Mouse (Mus musculus) heart, embryonic 11.5 days (tissue): ENCODE data around the gene Igfbp4. TPM values are rescaled to one million over a fixed set of nuclear protein-coding genes. Genes with fewer than 3 reads are reported as not detected.

Experiments
- ATAC-seq: fragments of 200-750 bp; cut with Nextera tagmentation; replicated peaks from 2 replicates; pipeline ENCODE4 v1.8.0; 2017; ENCODE audit warnings: moderate library complexity; ENCODE audit not compliant: insufficient number of reproducible peaks, low FRiP score, low TSS enrichment
- H3K27ac ChIP-seq: fragments of 300-500 bp; sonication (generic); 2 replicates; pipeline ENCODE4 v1.5.1; 2014; ENCODE audit warnings: mild to moderate bottlenecking, low read depth, low read length
- H3K27me3 ChIP-seq: fragments of 300-500 bp; sonication (generic); 2 replicates; pipeline ENCODE4 v1.6.1; 2014; ENCODE audit warnings: mild to moderate bottlenecking, low read length, mixed read lengths; ENCODE audit not compliant: control insufficient read depth, insufficient read depth
- H3K36me3 ChIP-seq: fragments of 300-500 bp; sonication (generic); 2 replicates; pipeline ENCODE4 v1.6.1; 2014; ENCODE audit warnings: mild to moderate bottlenecking, low read length, moderate library complexity, mixed read lengths; ENCODE audit not compliant: control insufficient read depth, insufficient read depth
- H3K4me1 ChIP-seq: fragments of 300-500 bp; sonication (generic); 2 replicates; pipeline ENCODE4 v1.6.1; 2014; ENCODE audit warnings: low read length; ENCODE audit not compliant: control insufficient read depth, insufficient read depth
- H3K4me2 ChIP-seq: fragments of 300-500 bp; sonication (generic); 2 replicates; pipeline ENCODE4 v1.6.1; 2014; ENCODE audit warnings: mild to moderate bottlenecking, moderate library complexity
- H3K4me3 ChIP-seq: fragments of 300-500 bp; sonication (generic); 2 replicates; pipeline ENCODE4 v1.5.1; 2014; ENCODE audit warnings: low read depth, low read length
- H3K9ac ChIP-seq: fragments of 300-500 bp; sonication (generic); 2 replicates; pipeline ENCODE4 v1.6.1; 2014; ENCODE audit warnings: mild to moderate bottlenecking, low read depth, low read length, moderate library complexity
- H3K9me3 ChIP-seq: fragments of 300-500 bp; sonication (generic); replicated peaks from 2 replicates; pipeline ENCODE4 v1.6.1; 2016; ENCODE audit warnings: low read length; ENCODE audit not compliant: control insufficient read depth
- WGBS: fragments of 180-500 bp; shearing (Covaris S2); extraction: QIAGEN DNeasy Blood & Tissue Kit; methylation state at CpG from one replicate; pipeline ENCODE4 v1.1.7; 2014; ENCODE audit not compliant: insufficient replicate concordance; 5-methylcytosine and 5-hydroxymethylcytosine counted together
- polyA plus RNA-seq: library from polyadenylated mRNA; unstranded; fragments of >200 nt; fragmentation: Nextera tagmentation; extraction: Ambion mirVana; gene quantifications from 2 replicates; pipeline ENCODE4 v1.2.1, GENCODE M21; 2014

The Igfbp4 gene
- polyA plus RNA-seq: 284 and 289 TPM in 2 replicates

GRCm38 (mm10) chr11:99041051-99041729, at the start of gene Igfbp4:
TSS of gene Igfbp4 (plus strand) at chr11:99041244.
- Histone ChIP-seq H3K36me3 (no peaks in the 10 kb centered on the region), H3K4me3 (peak within 1 kb of the TSS; percentile 60), H3K9ac (peak within 1 kb of the TSS; percentile 77), H3K4me1 (peaks cover 17% of the 10 kb centered on the region), H3K27ac (peak within 1 kb of the TSS; percentile 86), H3K27me3 (no peaks in the 10 kb centered on the region), H3K9me3 (no peaks in the 10 kb centered on the region), H3K4me2 (peak within 1 kb of the TSS; percentile 89)
- WGBS: under 1% methylated on average over 55 of the region's 63 CpGs
- peak; percentile 78 for ATAC-seq

DNA sequence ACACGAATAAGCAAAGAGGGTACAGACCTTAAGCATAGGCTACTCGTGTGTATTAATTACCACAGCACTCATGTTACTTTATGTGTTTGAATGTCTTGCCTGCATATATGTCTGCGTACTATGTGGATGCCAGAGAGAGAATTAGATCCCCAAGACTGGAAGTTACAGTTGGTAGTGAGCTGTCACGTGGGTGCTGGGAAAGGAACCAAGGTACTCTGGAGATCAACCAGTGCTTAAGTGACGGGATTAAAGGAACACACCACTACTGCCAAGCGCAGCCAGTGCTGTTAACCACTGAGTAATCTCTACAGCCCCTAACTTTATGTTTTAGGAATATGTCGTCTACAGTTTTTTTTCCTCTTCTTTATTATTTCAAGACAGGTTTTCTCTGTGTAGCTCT, 45.1 kb upstream of the Igfbp4 start:
- no peak overlapping the region for H3K4me3 ChIP-seq
- 93% methylated on average over 7 of the region's 7 CpGs for WGBS
- H3K9ac ChIP-seq: no peak overlapping the region
- H3K4me2 ChIP-seq: no peak overlapping the region
- no peaks in the 10 kb centered on the region for H3K9me3 ChIP-seq
- no peaks in the 10 kb centered on the region for H3K4me1 ChIP-seq
- ATAC-seq: no peak
- no peak overlapping the region for H3K27ac ChIP-seq
- H3K36me3 ChIP-seq: peaks cover 75% of the 10 kb centered on the region
- H3K27me3 ChIP-seq: no peaks in the 10 kb centered on the region

DNA sequence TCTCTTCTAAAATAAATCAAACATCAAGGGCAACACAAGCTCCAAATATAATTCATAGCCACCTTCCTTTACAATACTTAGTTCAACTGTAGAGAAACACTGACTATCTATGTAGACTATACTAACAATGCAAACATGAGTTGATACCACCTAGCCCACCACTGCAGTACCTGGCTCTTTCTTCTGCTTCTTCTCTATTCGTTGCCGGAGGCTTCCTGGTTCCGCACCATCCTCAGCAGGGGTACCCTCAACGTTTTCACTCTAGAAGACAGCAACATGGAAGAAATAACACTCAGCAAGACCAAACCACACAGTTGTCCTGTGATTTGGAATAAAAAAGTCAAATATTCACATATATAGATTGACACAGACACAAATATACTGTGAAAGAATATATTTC, 43.4 kb upstream of the Igfbp4 start:
- H3K27ac ChIP-seq: no peak overlapping the region
- H3K9ac ChIP-seq: no peak overlapping the region
- H3K4me3 ChIP-seq: no peak overlapping the region
- peaks cover 78% of the 10 kb centered on the region for H3K36me3 ChIP-seq
- no peaks in the 10 kb centered on the region for H3K9me3 ChIP-seq
- no peaks in the 10 kb centered on the region for H3K4me1 ChIP-seq
- no peaks in the 10 kb centered on the region for H3K27me3 ChIP-seq
- 94% methylated on average over 4 of the region's 4 CpGs for WGBS
- H3K4me2 ChIP-seq: no peak overlapping the region
- ATAC-seq: no peak

- H3K9ac ChIP-seq: no peak overlapping the region
- H3K27ac ChIP-seq: no peak overlapping the region
- H3K4me2 ChIP-seq: no peak overlapping the region
- H3K9me3 ChIP-seq: no peaks in the 10 kb centered on the region
- H3K36me3 ChIP-seq: peaks cover 74% of the 10 kb centered on the region
- no peaks in the 10 kb centered on the region for H3K27me3 ChIP-seq
- no peak overlapping the region for H3K4me3 ChIP-seq
- ATAC-seq: no peak
- no peaks in the 10 kb centered on the region for H3K4me1 ChIP-seq
Observed at GRCm38 (mm10) chr11:98998776-98999175, 42.3 kb upstream of the Igfbp4 start.

DNA sequence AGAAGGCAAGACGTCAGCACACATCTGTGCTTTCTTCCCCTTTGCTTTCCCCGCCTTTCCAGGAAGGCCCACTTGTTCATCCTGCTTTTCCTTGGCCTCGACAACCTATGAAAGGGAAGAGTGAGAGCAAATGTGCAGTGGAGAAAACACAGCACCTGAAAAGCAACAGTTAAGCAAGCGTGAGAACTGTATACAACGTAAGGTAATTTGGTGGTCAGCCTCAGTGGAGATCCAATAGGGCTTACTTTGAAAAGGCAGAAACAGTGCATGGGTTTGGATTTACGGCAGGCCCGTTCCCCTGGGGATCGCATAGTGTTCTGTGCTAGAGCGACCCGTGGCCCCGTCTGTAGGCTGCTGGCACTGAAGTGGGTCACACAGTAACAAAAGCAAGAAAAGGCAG, 41.8 kb upstream of the Igfbp4 start:
- ATAC-seq: no peak
- Histone ChIP-seq H3K36me3 (peaks cover 74% of the 10 kb centered on the region), H3K4me3 (no peak overlapping the region), H3K4me1 (no peaks in the 10 kb centered on the region), H3K27ac (no peak overlapping the region), H3K27me3 (no peaks in the 10 kb centered on the region), H3K9ac (no peak overlapping the region), H3K9me3 (no peaks in the 10 kb centered on the region), H3K4me2 (no peak overlapping the region)
- 93% methylated on average over 11 of the region's 11 CpGs for WGBS

DNA sequence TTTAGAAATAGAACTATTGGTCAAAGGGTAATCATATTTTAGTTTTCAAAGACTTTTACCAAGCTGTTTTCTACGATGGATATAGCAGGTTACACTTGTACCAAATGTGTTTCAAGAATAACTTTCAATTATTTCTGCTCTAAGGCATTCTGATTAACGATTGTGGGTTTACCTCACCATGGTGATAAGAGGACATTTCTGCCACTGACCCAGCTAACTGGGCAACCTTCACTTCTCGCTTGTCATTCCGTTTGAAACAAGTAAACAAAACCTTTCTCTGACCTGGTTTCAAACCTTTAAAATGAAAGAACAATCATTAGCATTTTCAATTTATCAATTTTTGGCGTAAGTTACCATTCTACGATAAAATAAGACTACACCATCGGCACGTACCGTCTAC, 34.3 kb upstream of the Igfbp4 start:
- H3K9ac ChIP-seq: no peak overlapping the region
- no peak overlapping the region for H3K27ac ChIP-seq
- WGBS: 93% methylated on average over 9 of the region's 9 CpGs
- H3K9me3 ChIP-seq: no peaks in the 10 kb centered on the region
- H3K36me3 ChIP-seq: peaks cover 47% of the 10 kb centered on the region
- H3K4me1 ChIP-seq: no peaks in the 10 kb centered on the region
- no peak overlapping the region for H3K4me2 ChIP-seq
- no peak for ATAC-seq
- no peaks in the 10 kb centered on the region for H3K27me3 ChIP-seq
- no peak overlapping the region for H3K4me3 ChIP-seq

GRCm38 (mm10) chr11:99010124-99010523, 30.9 kb upstream of the Igfbp4 start:
- Histone ChIP-seq H3K36me3 (peaks cover 43% of the 10 kb centered on the region), H3K4me1 (no peaks in the 10 kb centered on the region), H3K4me3 (no peak overlapping the region), H3K27me3 (no peaks in the 10 kb centered on the region), H3K9me3 (no peaks in the 10 kb centered on the region), H3K27ac (no peak overlapping the region), H3K9ac (no peak overlapping the region), H3K4me2 (no peak overlapping the region)
- 63% methylated on average over 4 of the region's 4 CpGs for WGBS
- no peak for ATAC-seq

DNA sequence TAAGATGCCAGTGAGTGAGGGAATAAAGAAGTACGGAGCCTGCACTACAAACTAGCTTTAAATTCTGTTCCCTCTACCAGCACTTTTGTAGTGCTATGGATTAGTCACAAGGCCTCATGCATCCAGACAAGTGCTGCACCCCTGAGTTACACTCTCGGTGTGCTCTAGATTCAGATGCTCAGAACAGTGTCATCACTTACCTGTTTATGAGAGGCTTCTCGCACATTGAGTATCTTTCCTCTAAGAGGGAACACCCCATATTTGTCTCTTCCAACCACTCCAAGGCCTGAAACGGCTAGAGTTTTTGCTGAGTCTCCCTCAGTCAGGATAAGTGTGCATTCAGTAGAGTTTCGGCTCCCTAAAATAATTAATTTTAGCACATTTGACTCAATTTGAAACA, 30.3 kb upstream of the Igfbp4 start:
- WGBS: 93% methylated on average over 5 of the region's 5 CpGs

GRCm38 (mm10) chr11:99013856-99014255, 27.2 kb upstream of the Igfbp4 start:
- H3K9me3 ChIP-seq: no peaks in the 10 kb centered on the region
- H3K4me2 ChIP-seq: no peak overlapping the region
- no peak overlapping the region for H3K9ac ChIP-seq
- WGBS: 97% methylated on average over 1 of the region's 1 CpGs
- H3K36me3 ChIP-seq: peaks cover 43% of the 10 kb centered on the region
- ATAC-seq: no peak
- no peak overlapping the region for H3K27ac ChIP-seq
- no peaks in the 10 kb centered on the region for H3K27me3 ChIP-seq
- H3K4me3 ChIP-seq: no peak overlapping the region
- no peaks in the 10 kb centered on the region for H3K4me1 ChIP-seq

More for the DNA sequence above, 30.3 kb upstream of the Igfbp4 start:
- Histone ChIP-seq H3K4me3 (no peak overlapping the region), H3K4me2 (no peak overlapping the region), H3K9ac (no peak overlapping the region), H3K27me3 (no peaks in the 10 kb centered on the region), H3K36me3 (peaks cover 42% of the 10 kb centered on the region), H3K9me3 (no peaks in the 10 kb centered on the region), H3K4me1 (no peaks in the 10 kb centered on the region), H3K27ac (no peak overlapping the region)
- ATAC-seq: no peak
